Mouse (Mus musculus): ENCODE measurements around the gene Abcg1. TPM values are rescaled to one million over a fixed set of nuclear protein-coding genes. Genes with fewer than 3 reads are reported as not detected.

Gene Abcg1
- polyA plus RNA-seq, 1 experiment from 2014 or later, result 17.5 TPM

DNA sequence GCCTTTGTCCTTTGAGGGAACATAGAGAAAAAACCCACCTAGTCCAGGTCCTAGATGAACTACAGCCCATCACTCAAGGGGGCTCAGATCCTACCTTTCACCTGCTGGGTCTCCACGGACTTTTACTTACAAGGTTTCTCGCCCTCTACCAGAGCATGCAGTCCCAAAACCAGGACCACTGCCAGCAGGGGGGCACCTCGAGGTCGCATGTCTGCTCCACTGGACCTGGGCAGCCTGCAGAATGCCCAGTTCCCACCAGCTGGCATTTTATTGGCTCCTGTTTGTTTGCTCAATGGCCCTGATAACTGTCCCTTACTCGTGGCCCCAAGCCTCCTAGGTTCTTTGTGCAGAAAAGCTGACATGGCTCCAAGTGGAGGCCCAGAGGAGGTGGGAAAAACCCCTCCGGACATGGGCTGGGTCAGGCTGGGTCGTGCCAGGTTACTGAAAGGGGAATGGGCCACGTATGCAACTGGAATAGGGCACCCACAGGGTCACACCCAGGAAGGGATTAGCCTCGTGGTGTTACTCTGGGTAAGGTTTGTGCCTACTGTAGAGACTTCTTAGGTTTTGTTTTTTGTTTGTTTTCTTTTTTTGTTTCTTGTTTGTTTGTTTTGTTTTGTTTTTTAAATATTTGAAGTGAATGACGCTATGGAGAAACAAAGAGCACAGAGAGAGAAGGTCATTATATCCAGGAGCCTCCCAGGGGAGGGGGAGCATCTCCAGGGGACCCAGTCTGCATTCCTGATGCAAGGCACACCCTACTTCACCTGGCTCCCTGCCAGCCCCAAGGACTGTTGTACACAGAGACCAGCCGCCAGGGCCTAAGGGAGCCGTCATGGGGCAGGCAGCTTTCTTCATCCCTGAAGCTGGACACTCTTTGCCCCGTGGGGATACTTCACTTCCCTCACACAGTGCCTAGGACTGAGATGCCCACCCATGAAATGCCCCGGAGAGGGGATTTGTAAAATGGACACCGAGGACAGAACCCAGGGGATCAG is 86.9 kb downstream of the Abcg1 start, which contains the start of gene Tff2:
Tff2 (minus strand) TSS at position 243 of the 998 bp plus-strand sequence.
- 68% methylated on average over 15 of the region's 15 CpGs for WGBS
- no peak for ATAC-seq (ENCODE audit: low FRiP score)

DNA sequence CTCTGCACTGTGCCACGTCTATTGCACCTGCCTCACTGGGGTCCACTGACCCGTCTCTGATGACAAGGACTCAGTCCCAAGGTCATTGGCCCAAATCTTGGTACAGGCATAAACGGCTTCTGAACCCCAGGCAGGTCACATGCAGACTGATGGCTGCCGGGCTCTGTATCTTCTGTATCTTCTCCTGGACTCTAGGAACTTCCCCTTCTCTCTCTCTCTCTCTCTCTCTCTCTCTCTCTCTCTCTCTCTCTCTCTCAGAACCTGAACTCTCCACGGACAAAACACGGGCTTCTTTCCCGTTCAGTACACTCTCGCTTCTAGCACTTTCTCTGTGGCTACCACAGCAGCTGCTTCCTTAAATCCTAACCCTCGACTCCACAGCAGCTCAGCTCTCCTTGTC is 88.5 kb downstream of the Abcg1 start:
- H3K4me2 ChIP-seq (replicated peaks), result no peak overlapping the region
- H3K9ac ChIP-seq, result no peak overlapping the region
- ATAC-seq (ENCODE audit: low FRiP score), result no peak
- 0 out of 2 replicates have a peak, but pooled peaks cover 6% of the 10 kb centered on the region for H3K27me3 ChIP-seq
- 84% methylated on average over 9 of the region's 9 CpGs for WGBS
- no peak overlapping the region for H3K27ac ChIP-seq
- H3K9me3 ChIP-seq (replicated peaks), result no peaks in the 10 kb centered on the region; the same call in 1 of the 2 replicates
- H3K4me3 ChIP-seq, result no peak overlapping the region
- 0 out of 2 replicates have a peak, but pooled peaks cover 3% of the 10 kb centered on the region for H3K4me1 ChIP-seq
- no peaks in the 10 kb centered on the region for H3K36me3 ChIP-seq

More for the DNA sequence above, 86.9 kb downstream of the Abcg1 start, which contains the start of gene Tff2:
- 0 out of 2 replicates have a peak, but pooled peaks cover 6% of the 10 kb centered on the region for H3K27me3 ChIP-seq
- H3K9ac ChIP-seq, result no peak within 1 kb of the TSS
- no peak within 1 kb of the TSS for H3K4me3 ChIP-seq
- no peaks in the 10 kb centered on the region; the same call in 1 of the 2 replicates for H3K9me3 ChIP-seq (replicated peaks)
- 0 out of 2 replicates have a peak, but pooled peaks cover 3% of the 10 kb centered on the region for H3K4me1 ChIP-seq
- H3K4me2 ChIP-seq (replicated peaks), result no peak within 1 kb of the TSS
- no peak within 1 kb of the TSS for H3K27ac ChIP-seq
- no peaks in the 10 kb centered on the region for H3K36me3 ChIP-seq

DNA sequence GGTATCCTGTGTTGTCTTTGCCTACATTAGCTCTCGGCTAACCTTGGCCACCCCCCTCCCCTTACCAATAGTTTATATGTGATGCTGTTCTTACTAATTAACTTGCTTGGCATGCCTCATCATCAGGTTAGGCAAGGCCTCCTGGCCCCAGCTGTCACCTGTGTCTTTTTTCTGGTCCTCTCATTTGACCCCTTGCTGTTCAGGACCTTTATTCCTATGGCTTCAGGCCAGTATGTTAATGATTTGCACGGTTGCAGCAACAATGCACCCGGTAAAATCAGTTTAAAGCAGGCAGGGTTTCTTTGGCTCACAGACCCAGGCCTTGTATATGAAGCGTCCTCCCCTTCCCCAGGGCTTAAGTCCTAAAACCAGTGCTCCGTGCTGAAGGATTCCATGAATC is 95.0 kb downstream of the Abcg1 start:
- no peak for ATAC-seq (ENCODE audit: low FRiP score)
- Histone ChIP-seq H3K4me3 (no peak overlapping the region), H3K4me2 (replicated peaks) (no peak overlapping the region), H3K27ac (no peak overlapping the region), H3K36me3 (no peaks in the 10 kb centered on the region), H3K4me1 (0 out of 2 replicates have a peak, but pooled peaks cover 2% of the 10 kb centered on the region), H3K9me3 (replicated peaks) (no peaks in the 10 kb centered on the region), H3K9ac (no peak overlapping the region), H3K27me3 (no peaks in the 10 kb centered on the region)
- 45% methylated on average over 5 of the region's 5 CpGs for WGBS

DNA sequence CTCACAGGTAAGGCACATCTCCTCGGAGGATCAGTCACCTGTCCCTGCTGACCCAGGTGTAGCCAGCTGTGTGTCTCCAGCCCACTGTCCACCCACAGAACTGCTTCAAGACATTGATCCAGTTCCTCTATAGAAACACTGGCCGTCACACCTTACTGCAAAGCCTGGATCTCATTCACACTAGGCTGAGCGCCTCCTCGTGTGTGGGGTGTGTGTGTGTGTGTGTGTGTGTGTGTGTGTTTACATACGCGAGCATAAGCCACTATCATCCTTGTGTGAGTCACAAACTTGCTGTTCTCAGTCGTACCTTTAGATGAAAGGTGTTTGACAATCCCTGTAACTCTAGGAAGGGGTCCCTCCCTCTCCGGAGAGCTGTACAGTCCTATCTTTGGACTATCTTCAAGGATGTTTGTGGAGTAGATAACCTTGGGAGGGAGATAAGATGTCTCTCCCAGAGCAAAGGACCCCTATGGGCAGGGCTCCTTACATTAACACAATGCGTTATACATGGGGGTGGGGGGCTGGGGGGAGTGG is 95.6 kb downstream of the Abcg1 start:
- H3K9ac ChIP-seq, result no peak overlapping the region
- H3K27me3 ChIP-seq, result no peaks in the 10 kb centered on the region
- 0 out of 2 replicates have a peak, but pooled peaks cover 2% of the 10 kb centered on the region for H3K4me1 ChIP-seq
- WGBS, result 92% methylated on average over 9 of the region's 9 CpGs
- H3K36me3 ChIP-seq, result no peaks in the 10 kb centered on the region
- H3K4me3 ChIP-seq, result no peak overlapping the region
- no peak overlapping the region for H3K27ac ChIP-seq
- H3K9me3 ChIP-seq (replicated peaks), result no peaks in the 10 kb centered on the region
- H3K4me2 ChIP-seq (replicated peaks), result no peak overlapping the region
- no peak for ATAC-seq (ENCODE audit: low FRiP score)

DNA sequence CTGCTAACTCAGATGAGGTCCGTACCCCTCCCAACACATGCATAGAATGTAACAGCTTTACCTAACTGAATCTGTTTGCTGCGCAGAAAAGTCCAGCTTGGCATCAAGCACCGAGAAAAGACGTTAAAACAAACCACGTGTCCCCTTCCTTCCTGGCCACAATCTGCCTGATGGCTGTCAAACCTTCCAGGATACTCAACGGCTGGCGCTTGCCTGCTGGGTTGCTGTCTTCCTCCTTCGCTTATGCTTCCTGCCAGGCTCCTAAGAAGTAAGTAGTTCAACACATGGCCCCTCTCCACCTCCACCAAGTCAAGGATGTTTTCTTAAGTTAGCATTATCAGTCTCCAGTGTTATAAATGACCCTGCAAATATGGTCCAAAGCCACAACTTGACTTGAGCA is 96.3 kb downstream of the Abcg1 start:
- 0 out of 2 replicates have a peak, but pooled peaks cover 2% of the 10 kb centered on the region for H3K4me1 ChIP-seq
- H3K36me3 ChIP-seq, result no peaks in the 10 kb centered on the region
- no peak overlapping the region for H3K4me3 ChIP-seq
- H3K9ac ChIP-seq, result no peak overlapping the region
- no peak for ATAC-seq (ENCODE audit: low FRiP score)
- no peak overlapping the region for H3K27ac ChIP-seq
- no peak overlapping the region for H3K4me2 ChIP-seq (replicated peaks)
- 73% methylated on average over 8 of the region's 8 CpGs for WGBS
- no peaks in the 10 kb centered on the region for H3K9me3 ChIP-seq (replicated peaks)
- H3K27me3 ChIP-seq, result no peaks in the 10 kb centered on the region

DNA sequence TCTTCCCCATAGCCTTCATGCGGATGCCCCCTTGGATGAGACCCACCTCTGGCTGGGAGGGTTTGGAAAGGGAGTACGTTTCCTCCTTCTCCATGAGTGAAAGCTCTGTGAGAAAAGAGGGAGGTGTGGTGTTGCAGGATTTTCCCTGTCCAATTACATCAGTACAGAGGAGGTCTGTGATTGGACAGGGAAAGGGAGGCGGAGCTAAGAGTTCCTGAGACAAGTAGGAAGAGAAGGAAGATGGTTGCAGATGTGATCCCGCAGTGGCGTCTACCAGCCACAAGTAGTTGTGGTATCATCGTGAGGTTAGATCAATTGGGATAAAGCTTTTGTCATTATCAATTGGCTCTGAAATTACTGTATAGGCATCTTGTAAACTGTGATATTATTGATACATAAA is 100.4 kb downstream of the Abcg1 start:
- no peak overlapping the region for H3K4me3 ChIP-seq
- no peak overlapping the region for H3K27ac ChIP-seq
- no peaks in the 10 kb centered on the region for H3K36me3 ChIP-seq
- H3K27me3 ChIP-seq, result no peaks in the 10 kb centered on the region
- no peak for ATAC-seq (ENCODE audit: low FRiP score)
- H3K9ac ChIP-seq, result no peak overlapping the region
- no peak overlapping the region for H3K4me2 ChIP-seq (replicated peaks)
- no peaks in the 10 kb centered on the region for H3K9me3 ChIP-seq (replicated peaks)
- H3K4me1 ChIP-seq, result 0 out of 2 replicates have a peak, but pooled peaks cover 4% of the 10 kb centered on the region
- 77% methylated on average over 6 of the region's 6 CpGs for WGBS

DNA sequence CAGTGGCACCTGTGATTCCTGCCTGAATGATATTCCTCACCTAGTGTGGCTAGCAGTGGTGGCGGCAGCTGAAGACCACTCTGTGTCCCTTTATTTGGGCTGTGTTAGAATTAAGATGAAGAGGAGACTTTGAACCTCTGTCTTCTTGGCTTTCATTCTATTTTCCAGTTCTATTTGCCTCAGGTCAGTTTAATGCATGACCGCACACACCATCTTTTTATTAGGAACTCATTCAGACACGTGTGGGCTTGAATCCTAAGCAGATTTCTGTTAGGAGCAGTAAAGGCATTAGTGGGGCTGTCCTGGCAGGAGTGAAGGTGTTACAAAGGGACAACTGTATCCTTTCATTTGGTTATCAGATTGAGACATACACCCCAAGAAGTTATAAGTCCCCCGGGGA is 102.8 kb downstream of the Abcg1 start:
- Histone ChIP-seq H3K27me3 (no peaks in the 10 kb centered on the region; the same call in 1 of the 2 replicates), H3K9ac (no peak overlapping the region), H3K27ac (no peak overlapping the region), H3K4me1 (0 out of 2 replicates have a peak, but pooled peaks cover 4% of the 10 kb centered on the region), H3K9me3 (replicated peaks) (no peaks in the 10 kb centered on the region), H3K36me3 (no peaks in the 10 kb centered on the region), H3K4me2 (replicated peaks) (no peak overlapping the region), H3K4me3 (no peak overlapping the region)
- 74% methylated on average over 4 of the region's 4 CpGs for WGBS
- no peak for ATAC-seq (ENCODE audit: low FRiP score)

DNA sequence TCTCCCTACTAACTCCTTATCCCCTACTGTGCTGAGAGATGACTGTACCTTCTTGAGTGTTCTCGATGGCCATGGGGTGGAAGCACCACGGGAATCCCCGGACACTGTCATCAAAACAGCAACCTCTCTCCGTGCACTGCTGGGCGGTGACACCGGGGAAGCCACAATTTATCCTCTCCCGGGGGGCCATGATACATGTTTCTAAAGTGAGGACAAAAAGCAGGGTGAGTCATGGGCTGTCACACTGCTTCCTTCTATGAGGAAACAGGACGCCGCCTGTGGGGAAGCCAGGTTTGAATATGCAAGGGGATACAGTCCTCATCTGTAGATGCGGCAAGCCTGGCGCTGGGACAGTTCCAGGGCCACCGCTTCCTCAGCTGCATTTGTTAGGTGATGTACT is 105.1 kb downstream of the Abcg1 start:
- 88% methylated on average over 12 of the region's 12 CpGs for WGBS
- no peak overlapping the region for H3K27ac ChIP-seq
- no peaks in the 10 kb centered on the region; the same call in 1 of the 2 replicates for H3K27me3 ChIP-seq
- H3K4me2 ChIP-seq (replicated peaks), result no peak overlapping the region
- H3K9ac ChIP-seq, result no peak overlapping the region
- no peaks in the 10 kb centered on the region for H3K36me3 ChIP-seq
- no peaks in the 10 kb centered on the region for H3K9me3 ChIP-seq (replicated peaks)
- H3K4me1 ChIP-seq, result 0 out of 2 replicates have a peak, but pooled peaks cover 4% of the 10 kb centered on the region
- no peak overlapping the region for H3K4me3 ChIP-seq
- ATAC-seq (ENCODE audit: low FRiP score), result no peak

DNA sequence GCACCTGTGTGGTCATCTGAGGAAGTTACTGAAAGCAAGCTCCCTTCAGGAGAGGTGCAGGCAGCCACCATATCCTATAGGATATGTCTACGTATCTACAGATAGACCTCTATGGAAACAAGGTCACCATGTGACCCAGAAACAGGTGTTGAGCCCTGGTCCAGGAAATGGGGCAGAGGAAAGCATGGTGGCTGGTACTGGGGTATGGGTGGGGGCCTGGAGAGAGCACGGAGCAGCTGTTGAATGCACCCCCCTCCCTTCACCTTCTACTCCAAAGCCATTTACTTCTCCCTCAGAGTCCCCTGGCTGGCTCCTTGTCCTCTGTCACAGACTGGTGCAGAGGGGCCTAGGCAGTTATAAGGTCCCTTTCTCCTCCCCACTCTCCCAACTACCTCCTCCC is 106.3 kb downstream of the Abcg1 start:
- H3K4me3 ChIP-seq, result no peak overlapping the region
- no peak for ATAC-seq (ENCODE audit: low FRiP score)
- 0 out of 2 replicates have a peak, but pooled peaks cover 4% of the 10 kb centered on the region for H3K4me1 ChIP-seq
- no peak overlapping the region for H3K9ac ChIP-seq
- no peaks in the 10 kb centered on the region; the same call in 1 of the 2 replicates for H3K27me3 ChIP-seq
- H3K4me2 ChIP-seq (replicated peaks), result no peak overlapping the region
- H3K36me3 ChIP-seq, result no peaks in the 10 kb centered on the region
- H3K9me3 ChIP-seq (replicated peaks), result no peaks in the 10 kb centered on the region
- H3K27ac ChIP-seq, result no peak overlapping the region
- WGBS, result 88% methylated on average over 2 of the region's 2 CpGs

DNA sequence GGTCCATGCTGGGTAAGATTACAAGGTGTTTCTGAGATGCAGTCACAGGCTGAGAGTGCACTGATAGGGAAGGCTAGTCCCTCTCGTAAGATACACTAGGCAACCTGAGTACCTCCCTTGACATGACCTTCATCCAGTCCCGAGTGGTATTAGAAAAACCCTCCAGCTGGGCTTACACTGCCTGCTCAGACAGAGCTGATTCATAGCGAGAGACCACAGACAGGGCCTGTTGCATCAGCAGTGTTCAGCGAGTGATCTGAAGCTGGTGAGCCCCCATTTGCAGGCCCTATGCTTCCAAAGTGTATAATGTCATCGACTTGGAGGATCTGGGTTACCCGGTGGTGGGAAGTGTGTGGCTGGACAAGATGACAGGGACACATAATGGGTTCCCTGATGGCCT is 107.7 kb downstream of the Abcg1 start, which contains the start of gene Tff1:
Tff1 (minus strand) TSS at position 151 of the 400 bp plus-strand sequence.
- 88% methylated on average over 6 of the region's 6 CpGs for WGBS
- no peak within 1 kb of the TSS for H3K4me2 ChIP-seq (replicated peaks)
- H3K36me3 ChIP-seq, result no peaks in the 10 kb centered on the region
- 0 out of 2 replicates have a peak, but pooled peaks cover 3% of the 10 kb centered on the region for H3K4me1 ChIP-seq
- H3K27me3 ChIP-seq, result no peaks in the 10 kb centered on the region; the same call in 1 of the 2 replicates
- no peak within 1 kb of the TSS for H3K4me3 ChIP-seq
- no peak for ATAC-seq (ENCODE audit: low FRiP score)
- no peak within 1 kb of the TSS for H3K27ac ChIP-seq
- H3K9me3 ChIP-seq (replicated peaks), result no peaks in the 10 kb centered on the region
- H3K9ac ChIP-seq, result no peak within 1 kb of the TSS

All from hindbrain, embryonic 12.5 days (tissue).